Mouse (Mus musculus) induced T-regulatory cell, adult 2 months (primary cell): ENCODE data around the gene Rsu1.

Source experiments
- DNase-seq: peaks from one replicate; pipeline ENCODE4 v3.0.0-alpha.2; 2012; ENCODE audit warnings: low read depth

The Rsu1 gene

GRCm38 (mm10) chr2:13271165-13271957 lies at the start of gene Rsu1:
Gene Rsu1 (minus strand): TSS chr2:13271415.
- DNase-seq: peak; percentile 99

DNA sequence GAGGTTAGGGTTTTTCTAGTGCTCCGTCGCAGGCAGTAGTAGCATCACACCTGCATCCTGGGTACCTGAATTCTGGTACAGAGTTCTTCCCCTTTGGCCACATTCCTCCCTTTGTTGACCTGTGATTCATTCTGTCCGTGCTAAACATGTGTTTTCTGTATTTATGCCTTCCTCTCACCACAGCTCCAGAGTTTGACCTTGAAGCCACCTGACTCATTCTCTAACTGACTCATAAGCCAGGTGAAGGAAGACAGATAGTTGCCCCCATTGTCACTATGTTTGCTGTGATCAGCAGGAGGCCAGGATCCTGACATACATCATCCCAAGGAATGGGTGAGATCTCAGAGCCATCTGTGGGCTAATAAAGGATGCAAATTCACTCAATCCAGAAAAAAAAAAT lies 32.2 kb upstream of the Rsu1 start:
- DNase-seq: no peak

DNA sequence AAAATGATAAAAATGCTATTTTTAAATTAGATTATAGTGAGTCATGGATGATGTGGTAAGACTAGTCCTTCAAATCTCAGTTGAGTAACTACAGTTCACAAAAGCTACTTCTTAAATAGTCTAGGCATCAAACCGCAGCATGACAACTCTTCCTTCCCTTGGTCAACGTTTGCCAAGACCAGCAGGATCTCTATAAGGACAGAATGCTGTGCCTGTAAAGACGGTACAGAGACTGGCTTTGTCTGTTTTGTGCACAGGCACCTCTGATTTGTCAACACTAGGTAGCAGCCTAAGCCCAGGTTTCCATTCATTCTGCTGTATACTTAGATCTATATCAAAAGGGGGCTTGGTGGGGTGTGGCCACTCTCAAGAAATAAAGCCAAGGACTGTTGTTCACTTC lies 27.8 kb upstream of the Rsu1 start:
- peak; percentile 38 for DNase-seq

DNA sequence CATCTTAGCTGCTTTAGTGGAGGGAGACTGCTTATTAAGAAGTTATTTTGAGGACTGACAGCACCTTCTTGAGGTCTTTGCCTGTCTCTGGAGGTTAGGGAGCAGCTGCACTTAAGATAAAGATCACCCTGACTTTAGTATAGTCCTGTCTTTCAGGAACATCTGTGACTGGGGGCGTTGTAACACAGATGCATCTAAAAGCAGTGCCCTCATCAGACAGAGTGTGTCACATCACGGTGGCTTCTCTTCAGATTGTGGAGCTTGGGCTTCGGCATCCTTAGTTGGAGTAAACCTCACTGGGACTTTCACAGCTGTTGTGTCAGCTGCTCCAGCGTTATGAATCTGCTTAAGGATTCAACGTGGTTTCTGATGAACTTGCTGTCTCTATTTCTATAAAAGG lies 26.5 kb upstream of the Rsu1 start:
- no peak for DNase-seq

GRCm38 (mm10) chr2:13290661-13291060 lies 19.4 kb upstream of the Rsu1 start:
- peak; percentile 85 for DNase-seq

GRCm38 (mm10) chr2:13290070-13290469 lies 18.9 kb upstream of the Rsu1 start:
- DNase-seq: no peak

- peak; percentile 71 for DNase-seq
Measured at GRCm38 (mm10) chr2:13278114-13278862, 7.1 kb upstream of the Rsu1 start.

DNA sequence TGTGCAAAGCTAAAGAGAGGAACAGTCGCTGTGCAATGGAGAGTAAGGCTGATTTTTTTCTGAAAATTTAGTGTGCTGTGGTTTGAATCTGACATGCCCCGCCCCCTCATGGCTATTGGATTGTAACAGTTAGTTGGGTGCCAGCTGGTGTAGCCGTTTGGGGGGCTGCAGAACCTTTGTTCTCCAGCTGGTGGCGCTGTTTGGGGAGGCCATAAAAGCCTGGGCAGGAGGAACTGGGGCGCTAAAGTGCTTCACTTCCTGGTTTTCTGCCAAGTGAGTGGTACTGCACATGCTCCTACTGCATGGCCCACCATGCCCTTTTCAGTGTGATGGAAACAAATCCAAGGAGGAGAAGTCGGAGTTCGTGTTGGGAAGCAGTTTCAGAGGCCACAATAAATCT lies 4.7 kb upstream of the Rsu1 start:
- DNase-seq: peak; percentile 53

- no peak for DNase-seq
Measured at GRCm38 (mm10) chr2:13270736-13271135, 479 bp downstream of the Rsu1 start.

DNA sequence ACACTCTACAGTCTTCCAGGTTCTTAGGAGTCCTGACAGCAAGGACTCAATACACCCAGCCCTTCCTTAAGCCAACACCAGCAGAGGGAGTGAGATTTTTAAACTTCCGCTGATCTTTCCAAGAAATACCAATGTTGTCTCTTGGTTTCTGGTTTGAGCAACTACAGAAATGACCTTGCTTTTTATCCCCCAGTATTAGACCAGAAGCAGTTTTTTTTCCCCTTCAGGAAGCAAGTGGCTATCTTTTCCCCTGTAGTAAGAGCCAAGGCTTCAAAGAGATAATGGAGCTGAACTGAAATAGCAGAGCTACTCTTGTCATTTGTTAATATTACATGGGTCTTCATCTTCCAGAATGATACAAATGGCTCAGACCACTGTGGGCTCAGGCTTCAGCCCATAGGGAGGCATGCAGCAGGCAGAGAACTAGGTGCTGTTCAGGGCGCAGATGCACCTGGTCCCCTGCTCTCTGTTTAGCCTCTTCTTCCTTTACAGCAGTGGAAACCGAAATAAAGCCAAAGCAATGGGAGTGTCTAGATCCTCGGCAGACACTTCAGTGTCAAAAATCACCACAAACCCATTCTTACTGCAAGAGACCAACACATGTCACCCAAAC lies 2.4 kb downstream of the Rsu1 start:
- no peak for DNase-seq

DNA sequence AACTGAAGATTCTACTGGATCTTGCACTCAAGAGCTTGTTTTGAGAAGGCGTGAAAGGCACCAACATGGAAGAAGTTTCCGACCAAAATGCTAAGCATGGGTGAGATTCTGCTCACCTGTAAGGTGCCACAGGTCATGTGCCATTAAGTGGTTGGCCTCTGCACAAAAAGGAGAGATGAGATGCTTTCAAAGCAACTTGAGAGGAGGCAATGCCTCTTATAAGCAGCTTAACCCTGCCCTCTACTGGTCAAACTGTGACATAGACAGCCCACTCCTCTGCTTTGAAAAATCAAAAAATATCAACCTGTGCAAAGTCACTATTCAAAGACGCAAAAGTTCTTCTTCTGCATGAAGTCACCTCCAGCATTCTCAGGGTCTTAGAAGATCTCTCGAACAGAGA lies 6.3 kb downstream of the Rsu1 start:
- peak; percentile 74 for DNase-seq

DNA sequence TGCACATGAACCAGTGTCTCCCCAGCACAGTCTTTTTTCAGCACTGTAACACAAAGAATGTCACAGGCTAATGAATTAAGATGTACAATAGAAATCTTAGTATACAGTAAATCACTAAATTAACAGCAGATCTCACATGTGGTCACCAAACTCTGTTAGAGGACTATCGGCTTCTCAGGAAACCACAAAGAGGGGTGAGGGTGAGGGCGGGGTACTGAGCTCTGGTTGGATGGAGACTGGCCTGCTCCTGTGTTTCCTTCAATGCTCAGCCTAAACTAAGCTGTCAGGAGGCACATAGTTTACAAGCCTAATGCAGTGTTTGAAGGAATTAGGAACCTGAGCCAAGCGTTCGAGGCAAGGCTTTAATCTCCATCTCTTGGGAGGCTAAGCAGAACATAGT lies 8.1 kb downstream of the Rsu1 start:
- no peak for DNase-seq

GRCm38 (mm10) chr2:13258606-13259005 lies 12.6 kb downstream of the Rsu1 start:
- DNase-seq: no peak

GRCm38 (mm10) chr2:13240711-13241110 lies 30.5 kb downstream of the Rsu1 start:
- no peak for DNase-seq

DNA sequence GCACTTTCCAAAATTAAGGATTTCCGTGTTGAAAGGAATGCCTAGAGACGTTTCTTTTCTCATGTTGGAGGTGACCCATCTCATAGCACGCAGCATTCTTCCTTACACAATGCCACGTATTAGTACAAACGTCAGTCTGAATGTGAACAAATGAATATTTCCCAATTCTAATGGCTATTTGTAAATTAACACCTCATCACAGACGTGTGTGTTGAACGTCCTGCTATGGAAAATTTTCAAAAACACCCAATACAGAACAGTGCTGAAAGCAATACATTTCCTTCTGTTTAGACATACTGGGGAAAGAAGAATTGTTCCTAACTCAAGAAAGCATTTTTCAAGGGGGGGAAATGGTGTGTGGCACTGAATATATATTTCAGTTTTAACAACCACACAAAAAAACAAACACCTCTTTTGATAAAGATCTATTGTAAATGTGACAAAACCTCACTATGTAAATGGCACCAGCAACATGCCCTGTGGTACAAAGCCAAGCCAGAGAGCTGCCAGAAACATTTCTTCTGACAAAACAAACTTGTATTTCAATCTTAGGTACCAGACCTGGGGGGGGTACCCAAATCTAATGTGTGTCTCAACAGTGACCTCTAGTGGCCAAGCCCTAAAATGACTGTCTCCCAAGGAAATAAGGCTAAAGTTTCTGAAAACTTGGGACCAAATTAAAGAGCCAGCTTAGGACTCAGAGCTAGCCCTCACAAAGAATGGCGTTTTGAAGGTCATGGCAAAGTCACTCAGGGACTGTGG lies 33.9 kb downstream of the Rsu1 start:
- peak; percentile 82 for DNase-seq

GRCm38 (mm10) chr2:13235696-13236095 lies 35.5 kb downstream of the Rsu1 start:
- DNase-seq: no peak

- DNase-seq: no peak
Measured at GRCm38 (mm10) chr2:13234796-13235195, 36.4 kb downstream of the Rsu1 start.

- no peak for DNase-seq
Measured at GRCm38 (mm10) chr2:13233902-13234301, 37.3 kb downstream of the Rsu1 start.

DNA sequence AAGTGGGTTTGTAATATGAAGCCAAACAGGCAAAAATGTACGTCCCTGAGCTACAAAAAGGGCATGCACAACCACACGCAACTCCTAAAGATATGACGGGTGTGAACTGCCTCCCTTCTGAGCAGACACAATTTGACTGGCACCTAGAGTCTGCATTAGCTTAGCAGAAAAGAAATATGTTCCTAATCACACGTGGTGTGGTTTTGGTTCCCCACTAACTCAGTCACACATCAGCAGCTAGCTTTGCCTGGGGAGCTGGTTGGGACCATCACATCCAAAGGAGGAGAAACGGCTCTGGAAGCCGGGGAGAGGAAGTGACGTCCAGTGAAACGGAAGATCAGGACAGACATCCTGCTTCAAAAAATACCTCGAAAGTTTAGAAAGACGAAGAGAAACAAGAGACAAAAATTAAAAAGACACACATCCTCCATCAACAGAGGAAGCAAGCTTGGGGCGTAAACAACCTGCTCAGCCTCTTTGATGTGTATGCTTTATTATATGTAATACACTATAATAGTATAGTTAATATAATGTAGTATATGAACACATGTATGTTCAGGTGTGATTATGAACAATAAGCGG lies 37.9 kb downstream of the Rsu1 start:
- DNase-seq: peak; percentile 42

GRCm38 (mm10) chr2:13232305-13232704 lies 38.9 kb downstream of the Rsu1 start:
- no peak for DNase-seq

- no peak for DNase-seq
Measured at GRCm38 (mm10) chr2:13229686-13230085, 41.5 kb downstream of the Rsu1 start.

DNA sequence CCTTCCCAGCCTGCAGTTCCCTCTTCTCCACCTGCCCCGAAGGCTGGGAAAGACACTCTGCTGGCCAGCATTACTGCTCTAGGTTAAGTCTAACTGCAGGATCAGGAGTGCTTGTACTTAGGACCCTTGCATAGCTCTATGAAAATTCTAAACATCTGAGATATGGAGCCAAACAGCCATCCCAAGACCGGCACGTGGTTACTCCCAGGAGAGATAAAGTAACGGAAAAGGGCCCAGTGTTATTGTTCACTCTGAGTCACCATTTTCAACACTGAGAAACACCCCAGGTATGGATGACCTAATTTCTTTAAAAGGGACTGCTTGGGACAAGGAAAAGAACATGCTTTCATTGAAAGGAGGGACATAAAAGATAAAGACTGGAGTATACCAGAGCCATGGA lies 45.2 kb downstream of the Rsu1 start:
- no peak for DNase-seq
